Mouse (Mus musculus): ENCODE results near the gene Slc25a34. TPM values are rescaled to one million over a fixed set of nuclear protein-coding genes. Genes with fewer than 3 reads are reported as not detected.

Slc25a34 gene
- polyA plus RNA-seq, 2 experiments, result 0.03 TPM; not detected in 1

- no peak overlapping the region for H3K4me2 ChIP-seq (ENCODE audit: low read depth)
- WGBS (ENCODE audit: insufficient replicate concordance), result 56% methylated on average over 11 of the region's 11 CpGs
- ATAC-seq (ENCODE audit: insufficient read depth) (no peak), DNase-seq (ENCODE audit: low read depth in 3 of 3, low spot score in 3 of 3) (no peak)
- no peaks in the 10 kb centered on the region for H3K9me3 ChIP-seq (ENCODE audit: control insufficient read depth, low read length)
- H3K27me3 ChIP-seq (ENCODE audit: control insufficient read depth, insufficient read depth, low read length), result no peaks in the 10 kb centered on the region
- no peak overlapping the region for H3K9ac ChIP-seq (replicated peaks)
- no peak for TF ChIP-seq CTCF (IDR thresholded peaks at IDR 0.05; ENCODE audit: low read depth)
- TF ChIP-seq EP300 (IDR thresholded peaks at IDR 0.05; ENCODE audit: low read depth), result no peak
- no peaks in the 10 kb centered on the region for H3K4me1 ChIP-seq (replicated peaks; ENCODE audit: control insufficient read depth in 2 of 2, insufficient read depth in 2 of 2, low read length in 1 of 2)
- no peak overlapping the region for H3K27ac ChIP-seq
- no peak overlapping the region for H3K4me3 ChIP-seq (ENCODE audit: insufficient read depth in 1 of 2, low read depth in 2 of 2, low read length in 2 of 2)
- H3K36me3 ChIP-seq (replicated peaks; ENCODE audit: control insufficient read depth, insufficient read depth, low read depth), result no peaks in the 10 kb centered on the region; the same call in 1 of the 2 replicates
Measured at GRCm38 (mm10) chr4:141639474-141639873, 15.9 kb upstream of the Slc25a34 start.

GRCm38 (mm10) chr4:141636693-141637092 lies 13.1 kb upstream of the Slc25a34 start:
- Histone ChIP-seq H3K36me3 (replicated peaks; ENCODE audit: control insufficient read depth, insufficient read depth, low read depth) (no peaks in the 10 kb centered on the region; the same call in none of the 2 replicates), H3K9me3 (ENCODE audit: control insufficient read depth, low read length) (no peaks in the 10 kb centered on the region), H3K27me3 (ENCODE audit: control insufficient read depth, insufficient read depth, low read length) (no peaks in the 10 kb centered on the region), H3K27ac (no peak overlapping the region), H3K4me2 (ENCODE audit: low read depth) (no peak overlapping the region), H3K4me1 (replicated peaks; ENCODE audit: control insufficient read depth in 2 of 2, insufficient read depth in 2 of 2, low read length in 1 of 2) (no peaks in the 10 kb centered on the region), H3K9ac (replicated peaks) (no peak overlapping the region), H3K4me3 (ENCODE audit: insufficient read depth in 1 of 2, low read depth in 2 of 2, low read length in 2 of 2) (no peak overlapping the region)
- DNase-seq (ENCODE audit: low read depth in 3 of 3, low spot score in 3 of 3), result no peak
- no peak for ATAC-seq (ENCODE audit: insufficient read depth)
- TF ChIP-seq EP300 (IDR thresholded peaks at IDR 0.05; ENCODE audit: low read depth) (no peak), CTCF (IDR thresholded peaks at IDR 0.05; ENCODE audit: low read depth) (no peak)
- WGBS (ENCODE audit: insufficient replicate concordance), result 80% methylated on average over 5 of the region's 5 CpGs

GRCm38 (mm10) chr4:141635991-141636390 lies 12.4 kb upstream of the Slc25a34 start:
- TF ChIP-seq CTCF (IDR thresholded peaks at IDR 0.05; ENCODE audit: low read depth) (no peak), EP300 (IDR thresholded peaks at IDR 0.05; ENCODE audit: low read depth) (no peak)
- no peaks in the 10 kb centered on the region for H3K4me1 ChIP-seq (replicated peaks; ENCODE audit: control insufficient read depth in 2 of 2, insufficient read depth in 2 of 2, low read length in 1 of 2)
- no peak overlapping the region for H3K4me3 ChIP-seq (ENCODE audit: insufficient read depth in 1 of 2, low read depth in 2 of 2, low read length in 2 of 2)
- DNase-seq (ENCODE audit: low read depth in 3 of 3, low spot score in 3 of 3), result no peak
- H3K36me3 ChIP-seq (replicated peaks; ENCODE audit: control insufficient read depth, insufficient read depth, low read depth), result no peaks in the 10 kb centered on the region; the same call in none of the 2 replicates
- no peaks in the 10 kb centered on the region for H3K27me3 ChIP-seq (ENCODE audit: control insufficient read depth, insufficient read depth, low read length)
- ATAC-seq (ENCODE audit: insufficient read depth), result no peak
- no peak overlapping the region for H3K9ac ChIP-seq (replicated peaks)
- WGBS (ENCODE audit: insufficient replicate concordance), result 78% methylated on average over 9 of the region's 9 CpGs
- no peak overlapping the region for H3K4me2 ChIP-seq (ENCODE audit: low read depth)
- no peaks in the 10 kb centered on the region for H3K9me3 ChIP-seq (ENCODE audit: control insufficient read depth, low read length)
- H3K27ac ChIP-seq, result no peak overlapping the region

- H3K9me3 ChIP-seq (ENCODE audit: control insufficient read depth, low read length), result no peaks in the 10 kb centered on the region
- H3K4me1 ChIP-seq (replicated peaks; ENCODE audit: control insufficient read depth in 2 of 2, insufficient read depth in 2 of 2, low read length in 1 of 2), result no peaks in the 10 kb centered on the region
- no peaks in the 10 kb centered on the region; the same call in none of the 2 replicates for H3K36me3 ChIP-seq (replicated peaks; ENCODE audit: control insufficient read depth, insufficient read depth, low read depth)
- TF ChIP-seq CTCF (IDR thresholded peaks at IDR 0.05; ENCODE audit: low read depth) (no peak), EP300 (IDR thresholded peaks at IDR 0.05; ENCODE audit: low read depth) (no peak)
- H3K9ac ChIP-seq (replicated peaks), result no peak overlapping the region
- no peaks in the 10 kb centered on the region for H3K27me3 ChIP-seq (ENCODE audit: control insufficient read depth, insufficient read depth, low read length)
- WGBS (ENCODE audit: insufficient replicate concordance), result 84% methylated on average over 21 of the region's 21 CpGs
- H3K4me3 ChIP-seq (ENCODE audit: insufficient read depth in 1 of 2, low read depth in 2 of 2, low read length in 2 of 2), result no peak overlapping the region
- DNase-seq (ENCODE audit: low read depth in 3 of 3, low spot score in 3 of 3), result no peak
- H3K27ac ChIP-seq, result no peak overlapping the region
- no peak for ATAC-seq (ENCODE audit: insufficient read depth)
- no peak overlapping the region for H3K4me2 ChIP-seq (ENCODE audit: low read depth)
Measured at GRCm38 (mm10) chr4:141632111-141632873, 8.7 kb upstream of the Slc25a34 start.

GRCm38 (mm10) chr4:141631250-141631649 lies 7.6 kb upstream of the Slc25a34 start:
- Histone ChIP-seq H3K27me3 (ENCODE audit: control insufficient read depth, insufficient read depth, low read length) (no peaks in the 10 kb centered on the region), H3K4me3 (ENCODE audit: insufficient read depth in 1 of 2, low read depth in 2 of 2, low read length in 2 of 2) (no peak overlapping the region), H3K36me3 (replicated peaks; ENCODE audit: control insufficient read depth, insufficient read depth, low read depth) (no peaks in the 10 kb centered on the region; the same call in 1 of the 2 replicates), H3K4me1 (replicated peaks; ENCODE audit: control insufficient read depth in 2 of 2, insufficient read depth in 2 of 2, low read length in 1 of 2) (no peaks in the 10 kb centered on the region), H3K4me2 (ENCODE audit: low read depth) (no peak overlapping the region), H3K9ac (replicated peaks) (no peak overlapping the region), H3K27ac (no peak overlapping the region), H3K9me3 (ENCODE audit: control insufficient read depth, low read length) (no peaks in the 10 kb centered on the region)
- WGBS (ENCODE audit: insufficient replicate concordance), result 86% methylated on average over 20 of the region's 20 CpGs
- ATAC-seq (ENCODE audit: insufficient read depth) (no peak), DNase-seq (ENCODE audit: low read depth in 3 of 3, low spot score in 3 of 3) (no peak)
- no peak for TF ChIP-seq CTCF (IDR thresholded peaks at IDR 0.05; ENCODE audit: low read depth)
- TF ChIP-seq EP300 (IDR thresholded peaks at IDR 0.05; ENCODE audit: low read depth), result no peak
